Mouse (Mus musculus): ENCODE measurements around the gene Tmprss4.

Gene Tmprss4

GRCm38 (mm10) chr9:45203797-45204410 lies at the start of gene Tmprss4:
Gene Tmprss4 (minus strand): TSS chr9:45204092.
- DNase-seq = peak in 1 of 2 experiments; percentile 50

DNA sequence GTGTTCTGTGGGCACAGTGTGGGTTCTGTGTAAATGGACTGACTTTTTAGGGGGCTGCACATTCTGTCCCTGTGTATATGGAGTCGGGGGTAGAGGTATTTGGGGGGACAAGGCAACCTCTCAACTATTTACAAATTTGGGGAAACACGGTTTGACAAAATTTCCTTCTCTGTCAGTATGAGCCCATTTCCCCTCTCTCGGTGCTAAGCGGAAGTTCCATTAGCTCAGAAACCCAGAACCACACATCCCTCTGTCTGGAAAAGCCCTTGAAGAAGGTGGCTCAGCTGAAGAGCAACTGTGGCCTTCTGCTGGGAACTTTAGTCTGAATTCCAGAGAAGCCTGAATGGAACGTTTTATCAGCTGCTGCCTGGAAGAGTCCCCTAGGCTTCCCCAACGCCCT lies 48.5 kb upstream of the Tmprss4 start:
- no peak for DNase-seq

GRCm38 (mm10) chr9:45251990-45252389 lies 48.1 kb upstream of the Tmprss4 start:
- DNase-seq = no peak

- DNase-seq = peak; percentile 50 to 62
Measured at GRCm38 (mm10) chr9:45251281-45251680, 47.4 kb upstream of the Tmprss4 start.

DNA sequence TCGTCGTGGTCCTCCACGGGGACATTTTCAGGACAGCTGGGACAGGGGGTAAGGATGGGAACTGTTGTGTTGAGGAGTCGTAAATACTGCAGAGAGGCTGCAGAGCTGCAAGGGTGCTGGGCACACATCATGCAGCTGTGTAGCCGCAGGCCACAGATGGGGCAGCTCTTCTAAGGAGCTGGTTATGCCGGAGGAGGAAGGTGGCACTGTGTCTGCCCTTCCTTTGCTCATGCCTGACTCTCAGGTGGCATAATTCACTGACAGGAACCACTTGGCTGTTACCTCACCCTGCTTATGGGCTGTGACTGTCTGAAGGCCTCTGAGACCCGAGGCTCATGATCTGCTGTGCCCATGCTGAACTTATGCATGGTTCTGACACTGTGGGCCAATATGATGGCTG lies 46.4 kb upstream of the Tmprss4 start:
- peak; percentile 56 to 80 for DNase-seq

DNA sequence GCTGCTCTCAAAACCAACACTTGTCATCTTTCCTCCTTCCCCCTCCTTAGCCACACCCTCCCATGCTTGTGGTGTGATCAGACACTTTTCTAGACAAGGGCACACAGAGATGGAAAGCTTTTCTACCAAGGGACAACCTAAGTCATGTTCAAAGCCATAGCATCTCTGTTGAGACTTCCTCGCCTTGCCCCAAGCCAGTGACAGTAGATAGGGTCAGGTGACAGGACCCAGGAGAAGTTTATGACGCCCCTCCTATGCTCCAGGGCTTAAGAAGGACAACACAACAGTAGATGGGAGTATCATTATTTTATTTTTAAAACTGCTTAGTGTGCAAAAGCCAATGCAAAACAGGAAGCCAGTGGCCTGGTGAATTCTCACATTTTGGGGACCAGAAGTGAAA lies 43.6 kb upstream of the Tmprss4 start:
- peak in 1 of 2 experiments; percentile 19 for DNase-seq

GRCm38 (mm10) chr9:45246060-45246459 lies 42.2 kb upstream of the Tmprss4 start:
- no peak for DNase-seq

- no peak for DNase-seq
Measured at GRCm38 (mm10) chr9:45245432-45245831, 41.5 kb upstream of the Tmprss4 start.

- no peak for DNase-seq
Measured at GRCm38 (mm10) chr9:45241397-45241796, 37.5 kb upstream of the Tmprss4 start.

DNA sequence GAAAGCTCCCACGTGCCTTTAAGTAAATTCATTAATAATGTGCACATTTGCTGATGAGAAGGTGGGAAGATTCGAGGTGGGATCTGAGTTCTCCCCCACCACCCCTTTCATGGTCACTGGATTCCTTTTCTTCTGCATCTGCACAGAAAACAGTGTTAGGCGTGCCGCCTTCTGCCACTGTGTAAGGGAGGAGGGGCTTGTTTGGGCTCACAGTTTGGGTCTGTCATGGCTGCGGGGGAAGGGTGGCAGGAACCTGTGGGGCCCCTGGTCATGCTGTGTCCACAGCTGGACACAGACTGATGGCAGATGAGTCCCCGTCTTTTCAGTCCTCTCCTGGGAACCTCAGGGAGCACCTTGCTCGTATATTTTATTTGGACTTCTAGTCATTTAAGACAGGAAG lies 32.9 kb upstream of the Tmprss4 start:
- no peak for DNase-seq

DNA sequence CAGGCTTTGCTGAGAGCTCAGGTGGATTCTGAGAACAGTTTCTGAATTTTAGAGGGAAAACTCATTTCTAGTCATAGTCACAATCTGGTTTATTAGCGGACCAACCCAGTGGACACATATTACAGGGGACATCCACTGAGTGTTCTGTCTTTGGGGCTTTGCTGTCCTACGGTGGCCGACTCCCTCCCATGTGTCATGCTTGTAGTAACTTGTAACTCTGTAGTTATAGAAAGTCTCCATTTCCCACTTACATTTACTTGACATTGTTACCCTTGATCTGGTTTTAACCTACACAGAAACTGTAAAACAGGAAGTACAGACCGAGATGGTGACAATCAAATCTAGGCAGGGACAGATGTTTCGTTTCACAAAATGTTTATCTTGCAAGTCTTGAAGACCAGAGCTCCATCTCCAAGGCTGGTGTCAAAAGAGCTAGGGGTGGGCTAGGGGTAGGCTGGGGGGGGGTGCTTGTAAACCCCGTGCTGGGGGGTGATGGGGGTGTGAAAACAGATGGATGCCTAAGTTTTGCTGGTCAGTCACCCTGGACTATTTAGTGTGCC lies 31.9 kb upstream of the Tmprss4 start:
- no peak for DNase-seq

GRCm38 (mm10) chr9:45229359-45229758 lies 25.5 kb upstream of the Tmprss4 start:
- DNase-seq = no peak

- DNase-seq = peak; percentile 89 to 94
Measured at GRCm38 (mm10) chr9:45221567-45221966, 17.7 kb upstream of the Tmprss4 start.

GRCm38 (mm10) chr9:45219644-45220043 lies 15.8 kb upstream of the Tmprss4 start:
- peak in 1 of 2 experiments; percentile 2 for DNase-seq

DNA sequence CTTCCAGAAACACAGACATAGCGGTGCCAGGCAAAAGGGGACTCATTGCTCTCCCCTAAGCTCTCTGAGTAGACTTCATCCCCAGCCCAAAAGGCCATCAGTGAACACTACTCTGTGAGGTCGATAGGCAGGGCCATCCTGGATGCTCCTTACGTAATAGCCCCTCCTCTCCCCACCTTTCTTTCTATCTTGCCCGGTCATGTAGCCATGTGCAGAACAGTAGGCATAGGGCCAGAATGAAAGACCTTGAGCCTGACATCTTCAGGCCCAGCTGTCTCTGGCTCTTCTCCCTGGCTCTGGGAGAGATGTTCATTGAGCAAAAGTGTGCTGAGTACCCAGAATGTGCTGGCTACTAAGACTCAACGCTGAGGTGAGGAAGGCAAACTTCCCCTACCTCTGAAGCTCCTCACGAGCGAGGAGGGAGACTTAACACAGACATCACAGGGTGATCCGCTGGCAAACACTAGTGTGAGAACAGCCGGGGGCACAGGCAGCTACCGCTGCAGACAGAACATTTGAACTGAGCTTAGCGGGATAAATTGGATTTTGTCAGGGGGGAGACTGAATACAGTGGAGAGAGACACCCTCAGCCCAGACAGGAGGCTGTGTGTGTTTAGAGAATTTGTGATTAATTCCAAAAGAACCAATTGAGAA lies 11.8 kb upstream of the Tmprss4 start:
- DNase-seq = peak in 1 of 2 experiments; percentile 56

GRCm38 (mm10) chr9:45212001-45212400 lies 8.1 kb upstream of the Tmprss4 start:
- no peak for DNase-seq

DNA sequence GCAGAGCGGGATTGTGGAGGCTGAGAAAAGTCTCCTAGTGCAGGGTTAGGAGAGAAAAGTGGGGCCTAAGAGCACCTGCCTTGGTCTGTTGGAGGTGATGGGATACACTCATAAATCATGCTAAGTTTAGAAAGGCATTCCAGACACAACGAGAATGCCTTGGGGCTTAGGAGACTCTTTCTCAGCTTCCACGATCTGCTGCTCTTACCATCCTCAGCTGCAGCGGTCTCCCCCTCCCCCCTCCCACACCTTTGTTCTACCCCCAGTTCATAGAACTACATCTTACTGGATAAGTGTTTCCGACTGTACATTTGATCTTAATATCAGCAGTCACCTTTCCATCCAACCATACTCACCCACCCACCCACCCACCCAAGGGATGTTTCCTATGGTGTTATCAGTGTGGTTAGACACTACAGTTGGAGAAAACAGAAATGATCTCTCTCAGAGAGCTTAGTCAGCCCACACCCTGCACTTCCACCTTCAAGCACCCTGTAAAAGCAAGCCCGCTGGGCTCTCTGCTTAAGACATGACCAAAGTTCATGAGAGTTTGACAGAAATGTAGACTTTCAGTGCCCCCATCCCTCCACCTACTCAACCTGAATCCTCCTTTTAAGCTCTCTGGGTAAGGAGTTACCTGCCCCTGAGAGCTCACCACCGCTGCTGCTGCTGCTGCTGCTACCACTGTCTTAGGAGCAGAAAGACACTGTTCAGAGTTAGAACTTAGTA lies 3.3 kb upstream of the Tmprss4 start:
- DNase-seq = peak in 1 of 2 experiments; percentile 44

- no peak for DNase-seq
Measured at GRCm38 (mm10) chr9:45206121-45206520, 2.2 kb upstream of the Tmprss4 start.

- no peak for DNase-seq
Measured at GRCm38 (mm10) chr9:45205143-45205542, 1.3 kb upstream of the Tmprss4 start.

DNA sequence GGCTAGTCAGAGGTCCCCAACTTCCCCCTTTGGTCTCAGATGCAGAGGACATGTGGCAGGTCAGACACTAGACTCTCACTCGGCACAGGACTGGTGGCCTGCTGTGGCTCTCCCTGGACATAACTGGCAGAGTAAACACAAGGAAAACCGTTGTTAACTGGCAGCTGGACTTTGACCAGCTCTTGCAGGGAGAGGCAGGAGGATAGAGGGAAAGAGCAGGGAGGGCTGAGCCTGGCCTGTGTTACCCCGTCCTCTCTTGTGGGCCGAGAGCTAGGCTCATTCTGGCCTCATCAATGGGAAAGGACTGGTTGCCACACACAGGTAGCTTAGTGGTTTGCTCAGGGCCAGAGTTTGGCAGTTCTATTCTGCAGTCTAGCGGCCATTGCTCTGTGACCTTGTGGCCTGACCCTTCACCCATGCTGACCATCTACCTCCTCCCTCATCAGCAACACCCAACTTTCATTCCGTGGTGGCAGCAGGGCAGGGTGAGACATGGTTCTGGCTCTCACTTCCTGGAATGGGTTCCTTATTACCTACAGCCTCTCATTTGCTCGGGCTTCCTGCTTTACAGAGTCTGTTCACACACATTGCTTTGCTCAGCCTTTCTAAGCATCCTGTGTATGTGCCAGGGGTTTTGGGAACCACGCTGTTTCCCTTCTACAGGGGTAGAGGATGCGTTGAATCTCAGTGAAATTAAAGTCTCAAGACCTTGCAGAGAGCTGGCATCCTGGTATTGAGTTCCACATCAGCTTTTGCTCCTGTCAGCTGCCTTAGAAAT lies 1.7 kb downstream of the Tmprss4 start:
- DNase-seq = no peak

- no peak for DNase-seq
Measured at GRCm38 (mm10) chr9:45201319-45201947, 2.5 kb downstream of the Tmprss4 start.

GRCm38 (mm10) chr9:45197549-45197948 lies 6.3 kb downstream of the Tmprss4 start:
- no peak for DNase-seq
